Comparison of ENCODE assay signal across 9 mouse cellular contexts in genomic region chr16:92823381-92823862, GRCm38 (mm10). TPM values are rescaled to one million over a fixed set of nuclear protein-coding genes. Genes with fewer than 3 reads are reported as not detected.
DNase-seq lines count a peak whose midpoint lies in the region; ATAC-seq and TF ChIP-seq lines count a peak whose summit lies in the region.
"Had no signal": no experiment of that assay in that cellular context is flagged by ENCODE, and none has a peak within 500 bp of the region (broad histone marks: within the 10 kb centered on the region; RNA-seq: fewer than 3 reads in every experiment).

No protein-coding gene starts in this region.

- no peak overlapping the region for H3K9ac ChIP-seq in limb, embryonic 14.5 days (ENCODE audit: low read depth, low read length, severe bottlenecking)
- H3K9ac ChIP-seq in liver, postnatal 0 days (replicated peaks), result peak overlapping the region; percentile 34

- no peaks in the 10 kb centered on the region for H3K36me3 ChIP-seq in limb, embryonic 14.5 days (ENCODE audit: control insufficient read depth, insufficient read depth, low read length)
- no peaks in the 10 kb centered on the region for H3K36me3 ChIP-seq in limb, embryonic 10.5 days
- peaks cover 6% of the 10 kb centered on the region; the same call in 1 of the 2 replicates for H3K36me3 ChIP-seq in liver, postnatal 0 days (replicated peaks; ENCODE audit: insufficient read depth, low read length)

- WGBS in limb, embryonic 14.5 days, result 46% methylated on average over 5 of the region's 5 CpGs
- 48% methylated on average over 5 of the region's 5 CpGs for WGBS in limb, embryonic 10.5 days
- 25% methylated on average over 5 of the region's 5 CpGs for WGBS in liver, postnatal 0 days (ENCODE audit: insufficient replicate concordance)

- no peak overlapping the region for H3K4me2 ChIP-seq in limb, embryonic 14.5 days (replicated peaks; ENCODE audit: low read depth, low read length, severe bottlenecking)
- H3K4me2 ChIP-seq in liver, postnatal 0 days (ENCODE audit: low read depth, low read length), result peak overlapping the region; percentile 80

- TF ChIP-seq CTCF in liver, postnatal 0 days (IDR thresholded peaks at IDR 0.05; ENCODE audit: low read depth), result no peak

- H3K27ac ChIP-seq in limb, embryonic 14.5 days (replicated peaks; ENCODE audit: low read depth, low read length), result no peak overlapping the region
- H3K27ac ChIP-seq in limb, embryonic 10.5 days, result no peak overlapping the region; the same call in 1 of the 2 replicates
- peak overlapping the region; percentile 89 for H3K27ac ChIP-seq in liver, postnatal 0 days (ENCODE audit: low read depth)
- H3K27ac ChIP-seq: kidney, postnatal 0 days had no signal

- no peak for TF ChIP-seq POLR2A in limb, embryonic 14.5 days (IDR thresholded peaks at IDR 0.05; ENCODE audit: borderline replicate concordance, extremely low read depth, insufficient read depth, insufficient read length)

- TF ChIP-seq EP300 in liver, postnatal 0 days (IDR thresholded peaks at IDR 0.05; ENCODE audit: low read depth), result no peak

- no peaks in the 10 kb centered on the region for H3K9me3 ChIP-seq in limb, embryonic 14.5 days (ENCODE audit: control insufficient read depth, low read length)
- H3K9me3 ChIP-seq in limb, embryonic 10.5 days (replicated peaks), result no peaks in the 10 kb centered on the region
- H3K9me3 ChIP-seq in liver, postnatal 0 days (ENCODE audit: low read length), result no peaks in the 10 kb centered on the region

- no peak overlapping the region for H3K4me3 ChIP-seq in limb, embryonic 14.5 days (replicated peaks; ENCODE audit: low read length)
- no peak overlapping the region for H3K4me3 ChIP-seq in limb, embryonic 10.5 days
- H3K4me3 ChIP-seq in liver, postnatal 0 days (ENCODE audit: low read depth, low read length), result peak overlapping the region; percentile 71

- peak; percentile 42 for DNase-seq in adrenal gland, adult 2 months
- no peak for DNase-seq in adrenal gland, adult 18-20 months (ENCODE audit: low spot score in 2 of 2)
- peak; percentile 27 for DNase-seq in limb, embryonic 14.5 days (ENCODE audit: low spot score)
- DNase-seq in limb, embryonic 10.5 days (ENCODE audit: low spot score), result no peak
- peak; percentile 4 for DNase-seq in cerebellum, adult 11 months
- peak; percentile 42 for DNase-seq in liver, postnatal 0 days
- no peak for DNase-seq in testis, postnatal 14 days (ENCODE audit: low spot score)
- DNase-seq in testis, postnatal 10 days (ENCODE audit: low spot score), result no peak

- no peaks in the 10 kb centered on the region for H3K27me3 ChIP-seq in limb, embryonic 14.5 days (ENCODE audit: control insufficient read depth, insufficient read depth, low read length)
- H3K27me3 ChIP-seq in limb, embryonic 10.5 days (ENCODE audit: low read depth, poor library complexity, severe bottlenecking), result peaks cover 15% of the 10 kb centered on the region; the same call in 1 of the 2 replicates
- H3K27me3 ChIP-seq in liver, postnatal 0 days (ENCODE audit: insufficient read depth, low read length), result no peaks in the 10 kb centered on the region

- H3K4me1 ChIP-seq in limb, embryonic 14.5 days (ENCODE audit: control insufficient read depth, insufficient read depth, low read length), result peaks cover 16% of the 10 kb centered on the region
- H3K4me1 ChIP-seq in limb, embryonic 10.5 days, result peaks cover 24% of the 10 kb centered on the region
- peaks cover 53% of the 10 kb centered on the region for H3K4me1 ChIP-seq in liver, postnatal 0 days (ENCODE audit: insufficient read depth)

- no peak for ATAC-seq in limb, embryonic 14.5 days (ENCODE audit: low FRiP score, low read depth)
- ATAC-seq in liver, postnatal 0 days, result 0 out of 2 replicates have a peak, but pooled peaks have one; percentile 14

RNA-seq across cellular contexts. Expression of gene Runx1, which starts 2.5 kb away (rescaled TPM):
- total RNA-seq in adrenal gland, adult 2 months (2021), result 1 to 10 TPM; 3.6 to 4.9 TPM
- polyA plus RNA-seq in adrenal gland, adult 2 months (2012; rRNA removed), result 4.2 and 6.2 TPM in 2 replicates
- total RNA-seq in adrenal gland, adult 18-20 months (2021), result 1 to 10 TPM; 3.5 to 4.5 TPM
- 5.2 and 8.1 TPM in 2 replicates for polyA plus RNA-seq in limb, embryonic 14.5 days (2012; rRNA removed)
- 4.9 and 5.5 TPM in 2 replicates for polyA plus RNA-seq in limb, embryonic 14.5 days (2014; fragmentation: Nextera tagmentation; extraction: Ambion mirVana)
- 1.2 TPM in 2 replicates for polyA plus RNA-seq in limb, embryonic 10.5 days (2016; fragmentation: Nextera tagmentation; extraction: Ambion mirVana)
- polyA plus RNA-seq in liver, postnatal 0 days (2015; fragmentation: Nextera tagmentation; extraction: Ambion mirVana), result 3.3 and 4.6 TPM in 2 replicates

Comparison
In these comparisons a context has a peak if more than half of its experiments do, and no peak if none do; other contexts are left out.
1. DNase-seq: peak in adrenal gland, adult 2 months (single experiment), limb, embryonic 14.5 days (single experiment), cerebellum, adult 11 months (single experiment) and liver, postnatal 0 days (single experiment); none in adrenal gland, adult 18-20 months (0 of 2), limb, embryonic 10.5 days (single experiment), testis, postnatal 14 days (single experiment) and testis, postnatal 10 days (single experiment).